Mouse (Mus musculus) spleen, adult 2 months (tissue): ENCODE measurements at regions not wholly inside any gene's neighbourhood (a gene's known extent, or its start where the extent isn't known, plus 50 kb on each side); places are given as distances from the start of the nearest gene placed in this dataset.

Experiments used
- CTCF ChIP-seq: fragments of 200-500 bp; IDR thresholded peaks from 2 replicates; pipeline ENCODE4 v1.5.1; 2011; ENCODE audit warnings: mild to moderate bottlenecking, inconsistent platforms; ENCODE audit not compliant: insufficient read depth, insufficient read length, insufficient replicate concordance; ENCODE audit errors: extremely low read depth
- POLR2A ChIP-seq: fragments of 200-500 bp; IDR thresholded peaks from 2 replicates; pipeline ENCODE4 v1.6.1; 2011; ENCODE audit warnings: low read depth, low read length, inconsistent platforms

GRCm38 (mm10) chr8:34702806-34703205 is 591.3 kb upstream of the Gm10131 start:
- no peak for TF ChIP-seq POLR2A
- no peak for TF ChIP-seq CTCF
